Mouse (Mus musculus) frontal cortex, postnatal 10 days (tissue): ENCODE data around the gene Thegl.
A peak's percentile ranks its signal among the peaks of the same experiment; 100 is the strongest.

ENCODE experiments used
- DNase-seq, 2 experiments: peaks; one replicate each; pipeline ENCODE4 v3.0.0; 2022; ENCODE audit warnings: low spot score in 2 of 2, mixed read lengths in 1 of 2

The Thegl gene

DNA sequence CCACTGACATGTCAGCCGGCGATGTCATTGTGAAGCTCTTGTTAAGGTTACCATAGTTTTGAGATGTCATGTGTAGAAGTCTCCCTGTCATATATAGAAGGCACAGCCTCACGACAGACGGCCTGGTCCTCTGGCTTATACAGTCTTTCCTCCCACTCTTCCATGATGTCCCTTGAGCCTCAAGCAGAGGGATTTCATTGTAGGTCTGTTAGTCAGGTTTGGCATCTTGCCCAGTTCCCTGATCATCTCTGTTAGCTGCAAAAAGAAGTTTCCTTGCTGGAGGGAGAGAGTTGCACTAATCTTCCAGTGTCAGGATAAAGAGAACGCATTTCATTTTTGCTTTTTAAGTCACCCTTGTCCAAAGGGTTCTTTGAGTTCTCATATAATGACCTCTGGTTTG, 36.8 kb downstream of the Thegl start:
- no peak for DNase-seq

DNA sequence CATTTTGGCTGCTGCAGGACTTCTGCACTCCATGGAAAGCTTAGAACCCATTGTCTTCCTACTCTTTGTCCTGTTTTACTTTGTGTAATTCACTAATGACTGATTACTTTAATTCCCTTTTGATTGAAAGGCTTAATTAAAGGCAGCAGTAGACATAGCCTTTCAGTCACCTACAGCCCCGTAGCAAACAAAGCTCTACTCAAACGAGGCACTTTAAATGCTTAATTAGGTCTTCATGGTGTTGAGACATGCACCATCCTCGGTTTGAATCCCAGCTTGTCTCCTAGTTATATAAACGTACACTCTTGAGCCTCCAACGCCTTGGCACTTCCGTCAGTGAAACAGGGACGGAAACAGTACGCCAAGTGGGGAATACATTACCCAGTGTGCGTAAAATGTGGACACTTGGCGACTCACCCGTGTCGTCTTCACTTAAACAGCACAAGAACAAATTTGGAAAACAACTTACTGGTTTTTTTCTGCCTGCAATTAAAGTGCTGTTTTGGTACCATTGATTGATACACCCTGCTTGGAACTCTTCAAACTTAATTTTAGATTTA, 41.1 kb downstream of the Thegl start:
- no peak for DNase-seq

DNA sequence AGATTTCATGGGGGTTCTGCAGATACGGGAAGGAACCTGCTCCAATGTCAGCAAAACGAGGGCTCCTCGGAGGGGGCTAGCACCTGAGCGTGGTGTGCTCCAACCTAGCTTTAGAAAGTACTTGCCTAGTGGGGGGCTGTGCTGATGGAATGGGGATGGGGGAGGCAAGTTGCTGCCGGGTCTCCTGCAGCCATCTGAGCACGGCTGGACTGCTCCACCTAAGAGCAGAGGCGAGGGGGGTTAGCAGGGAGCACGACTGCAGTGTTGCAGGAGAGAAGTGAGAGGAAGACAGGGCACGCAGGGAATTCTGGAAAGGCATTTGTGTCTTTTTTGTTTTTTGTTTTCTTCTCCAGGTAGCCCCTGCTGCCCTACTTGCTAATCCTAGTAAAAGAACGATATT, 44.5 kb downstream of the Thegl start:
- DNase-seq = no peak

DNA sequence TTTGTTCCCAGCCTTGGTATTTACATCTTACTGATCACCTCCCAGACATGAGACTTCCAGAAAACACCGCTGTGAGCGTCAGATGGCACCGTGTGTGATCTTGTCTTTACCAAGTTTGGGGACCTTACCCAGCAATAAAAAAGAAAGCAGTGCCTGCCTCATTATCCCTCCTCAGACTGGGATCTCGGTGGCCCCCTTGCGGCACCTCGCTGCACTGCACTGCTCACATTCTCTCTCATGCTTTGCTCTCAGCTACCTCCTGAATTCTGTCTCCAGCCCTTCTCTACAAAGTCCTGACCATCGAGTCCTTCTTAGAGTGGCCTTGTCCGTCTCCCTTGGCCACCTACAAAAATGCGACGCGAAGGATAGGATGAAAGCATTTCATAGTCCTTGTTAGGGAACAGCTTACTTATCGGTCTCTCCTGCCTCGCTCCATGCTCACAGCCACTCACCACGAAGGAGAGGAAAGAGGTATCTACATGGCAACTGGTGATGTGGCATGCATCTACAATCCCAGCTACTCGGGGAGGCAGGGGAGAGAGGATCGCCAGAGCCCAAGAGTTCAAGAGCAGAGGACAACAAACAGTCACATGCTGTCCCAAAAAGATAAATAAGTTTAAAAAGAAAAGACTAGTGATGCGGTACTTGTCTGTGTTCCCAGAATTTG, 45.7 kb downstream of the Thegl start:
- DNase-seq = peak in 1 of 2 experiments; percentile 51

DNA sequence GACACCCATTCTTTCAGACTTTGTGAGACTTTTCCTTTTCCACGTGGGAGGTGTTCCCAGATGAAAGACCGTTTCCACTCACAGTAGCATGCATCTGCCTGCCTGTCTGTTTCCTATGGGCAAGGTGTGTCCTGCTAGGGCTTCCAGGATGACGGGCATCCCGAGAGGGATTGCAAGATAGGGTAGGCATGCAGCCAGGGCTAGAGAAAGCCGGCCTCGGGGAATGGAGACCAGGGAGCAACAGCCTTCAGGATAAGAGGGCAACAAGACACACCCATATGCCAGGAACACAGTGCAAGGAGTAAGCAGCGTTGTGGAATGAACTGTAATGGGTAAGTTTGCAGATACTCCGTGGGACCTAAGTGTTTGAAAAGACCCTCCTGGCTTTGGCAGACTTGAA, 51.5 kb downstream of the Thegl start:
- no peak for DNase-seq

DNA sequence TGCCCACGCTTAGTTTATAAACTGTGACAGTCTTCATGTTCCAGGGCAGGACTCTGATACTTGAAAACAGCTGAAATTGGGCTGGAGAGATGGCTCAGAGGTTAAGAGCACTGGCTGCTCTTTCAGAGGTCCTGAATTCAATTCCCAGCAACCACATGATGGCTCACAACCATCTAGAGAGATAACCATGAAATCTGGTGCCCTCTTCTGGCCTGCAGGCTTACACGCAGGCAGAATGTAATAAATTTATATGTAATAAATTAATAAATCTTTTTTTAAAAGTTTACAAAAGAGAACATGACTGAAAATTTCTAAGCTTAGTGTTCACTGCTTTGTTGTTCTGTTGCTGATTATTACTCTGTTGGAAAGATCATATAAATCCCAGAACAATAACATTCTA, 55.2 kb downstream of the Thegl start:
- DNase-seq = no peak

DNA sequence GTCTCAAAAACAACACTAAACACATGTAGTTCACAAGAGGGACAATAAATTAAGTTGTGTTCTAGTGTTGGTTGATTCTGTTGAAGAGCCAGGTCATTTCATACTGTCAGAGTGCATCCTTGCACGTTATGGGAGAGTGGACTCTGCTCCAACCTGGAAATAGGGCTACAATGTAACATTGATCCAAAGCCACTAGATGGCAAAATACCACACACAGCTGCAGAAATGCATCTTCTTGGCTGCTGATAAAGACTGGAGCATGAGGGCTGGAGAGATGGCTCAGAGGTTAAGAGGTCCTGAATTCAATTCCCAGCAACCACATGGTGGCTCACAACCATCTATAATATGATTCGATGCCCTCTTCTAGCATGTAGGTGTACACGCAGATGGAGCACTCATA, 55.8 kb downstream of the Thegl start:
- DNase-seq = no peak

DNA sequence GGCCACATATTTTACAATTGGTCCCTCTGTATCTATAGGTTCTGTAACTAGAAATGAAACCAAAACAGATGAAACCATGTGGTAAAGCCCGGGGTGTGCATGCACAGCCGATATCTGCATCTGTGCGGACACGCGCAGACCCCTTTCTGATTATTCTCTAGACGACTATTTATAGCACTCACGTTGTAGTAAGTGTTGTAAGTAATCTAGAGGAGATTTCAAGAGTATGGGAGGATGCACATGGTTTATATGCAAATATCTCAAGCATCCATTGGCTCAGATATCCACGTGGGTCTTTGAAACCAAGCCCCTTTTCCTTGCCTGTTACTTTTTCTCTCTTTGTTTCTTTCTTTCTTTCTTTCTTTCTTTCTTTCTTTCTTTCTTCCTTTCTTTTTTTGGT, 58.0 kb downstream of the Thegl start:
- no peak for DNase-seq

DNA sequence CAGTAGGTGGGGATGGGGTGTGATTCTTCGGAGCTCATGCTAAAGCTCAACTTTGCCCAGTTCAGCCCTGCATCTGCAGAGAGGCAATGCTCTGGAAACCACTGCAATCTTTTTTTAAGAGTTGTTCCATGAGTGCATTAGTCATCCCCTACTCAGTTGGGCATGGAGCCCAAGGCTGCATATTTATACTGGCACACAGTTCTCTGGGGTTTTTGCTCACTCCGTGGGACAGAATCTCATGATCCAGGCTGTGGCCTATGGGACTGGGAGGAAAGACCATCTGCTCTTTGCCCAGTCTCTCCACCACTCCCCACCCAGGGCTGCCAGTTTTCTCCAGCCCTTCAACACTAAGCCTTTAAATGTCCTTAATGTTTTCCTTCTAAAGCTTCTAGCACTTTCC, 59.1 kb downstream of the Thegl start:
- DNase-seq = no peak

DNA sequence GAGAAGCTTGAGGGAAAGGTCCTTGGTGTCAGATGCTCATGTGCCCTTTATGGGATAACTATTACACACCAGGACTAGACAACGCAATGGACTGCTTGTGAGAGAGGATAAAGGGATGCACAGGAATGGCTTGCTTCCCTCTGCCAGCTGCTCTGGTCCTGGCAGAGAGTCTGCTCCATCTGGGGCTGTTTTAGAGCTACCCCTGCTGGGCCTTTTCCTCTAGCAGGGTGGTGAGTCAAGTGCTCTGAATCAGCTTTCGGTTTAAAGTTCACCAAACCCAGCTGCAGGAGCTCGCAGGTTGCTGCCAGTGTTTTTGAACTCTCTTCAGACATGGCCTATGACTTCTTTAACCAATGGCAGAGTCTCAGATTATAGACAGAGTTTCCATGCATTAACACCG, 60.1 kb downstream of the Thegl start:
- DNase-seq = no peak

DNA sequence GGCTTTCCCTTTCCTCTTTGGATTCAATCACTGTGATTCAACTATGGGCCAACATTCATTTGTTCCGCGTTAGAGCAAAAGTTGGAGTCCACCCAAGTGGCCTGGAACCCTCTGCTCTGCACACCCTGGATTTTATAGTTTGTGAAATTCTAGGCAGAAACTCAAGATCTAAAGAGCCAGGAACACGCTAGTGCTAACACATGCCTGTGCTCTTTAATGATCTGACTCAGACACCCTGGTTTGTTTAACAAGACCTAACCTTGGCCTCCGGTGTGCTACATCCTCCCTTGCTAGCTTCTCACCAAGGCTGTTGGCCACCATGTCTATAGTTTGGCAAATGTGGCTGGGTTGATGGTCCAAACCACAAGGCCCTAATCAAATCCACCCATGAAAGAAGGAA, 64.9 kb downstream of the Thegl start:
- no peak for DNase-seq

DNA sequence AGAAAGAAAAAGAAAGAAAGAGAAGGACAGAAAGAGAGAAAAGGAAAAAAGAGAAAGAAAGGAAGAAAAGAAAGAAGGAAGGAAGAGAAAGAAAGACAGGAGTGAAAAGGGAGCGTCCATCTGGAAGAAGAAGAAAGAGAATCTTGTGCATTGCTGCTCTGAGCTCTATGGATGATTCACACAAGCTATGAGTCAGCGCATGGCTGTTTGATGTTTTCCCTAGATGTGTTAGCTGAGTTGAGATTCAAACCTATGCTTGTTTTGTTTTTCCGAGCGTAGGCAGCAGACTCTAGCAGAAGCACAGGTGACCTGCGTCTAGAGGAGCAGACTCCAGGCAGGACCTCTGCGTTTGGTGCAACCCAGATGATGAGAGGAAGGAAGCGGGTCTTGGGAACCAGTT, 66.9 kb downstream of the Thegl start:
- DNase-seq = no peak

DNA sequence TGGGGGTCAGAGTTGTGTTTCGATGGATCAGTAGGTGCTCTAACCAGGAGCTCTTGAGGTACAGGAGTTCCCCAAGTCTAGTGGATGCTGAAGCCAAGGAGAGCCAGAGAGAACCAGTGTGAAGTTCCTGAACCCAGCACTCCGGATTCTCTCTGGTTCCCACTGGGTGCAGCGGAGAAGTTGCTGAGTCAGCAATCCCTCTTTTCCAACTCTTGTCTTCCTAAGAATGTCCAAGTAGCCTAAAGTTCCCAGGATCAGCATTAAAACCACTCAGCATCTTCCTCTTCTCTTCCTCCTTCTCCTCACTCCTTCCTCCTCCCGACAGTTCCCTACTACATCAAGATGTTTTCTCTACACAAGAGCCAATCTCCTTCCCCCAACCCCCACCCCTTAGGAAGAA, 68.6 kb downstream of the Thegl start:
- no peak for DNase-seq

DNA sequence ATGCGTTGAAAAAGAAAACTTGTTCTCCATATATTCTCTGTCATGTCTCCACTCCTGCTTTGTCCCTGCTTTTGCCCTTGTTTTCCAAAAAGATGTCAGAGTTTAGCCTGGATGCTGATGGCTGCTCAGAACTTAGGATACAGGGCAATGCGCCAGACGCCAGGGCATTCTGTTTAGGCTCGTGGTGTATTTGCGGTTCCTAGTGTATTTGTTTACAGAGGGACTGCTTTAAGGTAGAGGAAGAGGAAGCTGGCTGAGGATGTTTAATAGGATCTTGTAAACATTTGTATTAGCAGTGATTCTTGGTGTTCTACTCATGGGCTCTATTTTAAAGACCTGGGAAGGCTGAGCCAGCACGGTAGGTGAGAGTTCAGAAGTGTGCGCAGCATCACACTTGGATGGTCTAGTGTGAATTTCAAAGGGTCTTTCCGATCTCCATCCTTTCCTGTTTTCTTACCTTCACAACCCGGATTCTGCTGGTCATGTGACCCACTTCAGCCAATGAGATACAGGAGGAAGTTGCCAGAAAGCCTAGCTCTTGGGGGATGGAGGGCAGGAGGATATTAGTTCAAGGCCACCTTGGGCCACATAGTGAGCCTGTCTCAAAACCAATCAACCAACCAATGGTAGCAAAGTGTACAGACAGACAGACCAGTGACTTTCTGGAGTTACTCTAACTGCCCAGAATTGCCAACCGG, 70.1 kb downstream of the Thegl start:
- no peak for DNase-seq

DNA sequence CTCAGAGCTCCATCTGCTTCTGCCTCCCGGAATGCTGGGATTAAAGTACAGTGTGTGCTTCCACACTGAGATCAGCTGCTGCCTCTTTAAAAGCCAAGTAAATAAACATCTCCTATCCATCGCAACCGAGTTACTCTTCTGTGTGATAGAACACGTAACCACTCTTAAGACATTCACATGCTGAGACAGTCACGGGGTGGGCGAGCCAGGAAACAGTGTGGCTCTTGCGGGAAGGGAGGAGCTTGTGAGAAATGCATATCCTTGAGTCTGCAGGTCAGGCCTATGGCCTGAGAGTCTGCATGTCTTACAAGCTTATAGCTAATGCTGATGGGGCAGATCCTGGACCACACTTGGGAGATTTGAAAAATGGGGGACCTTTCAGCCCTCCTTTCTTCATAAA, 70.7 kb downstream of the Thegl start:
- DNase-seq = no peak

DNA sequence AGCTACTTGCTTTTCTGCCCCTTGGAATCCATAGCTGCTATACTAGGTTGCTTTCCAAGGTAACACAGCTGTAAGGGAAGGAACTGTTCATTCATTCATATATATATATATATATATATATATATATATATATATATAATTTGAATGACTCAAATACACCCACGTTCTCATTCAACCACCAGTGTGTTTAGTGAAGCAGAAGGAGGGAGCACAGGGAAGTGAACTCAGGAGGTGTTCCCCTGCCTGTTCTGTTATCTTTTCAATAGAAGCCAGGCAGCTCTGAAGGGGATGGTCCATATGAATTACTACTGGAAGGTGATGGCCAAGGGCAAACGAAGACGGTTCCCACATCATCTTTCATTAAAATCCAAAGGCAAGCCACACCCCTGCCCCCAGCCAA, 71.3 kb downstream of the Thegl start:
- DNase-seq = no peak

DNA sequence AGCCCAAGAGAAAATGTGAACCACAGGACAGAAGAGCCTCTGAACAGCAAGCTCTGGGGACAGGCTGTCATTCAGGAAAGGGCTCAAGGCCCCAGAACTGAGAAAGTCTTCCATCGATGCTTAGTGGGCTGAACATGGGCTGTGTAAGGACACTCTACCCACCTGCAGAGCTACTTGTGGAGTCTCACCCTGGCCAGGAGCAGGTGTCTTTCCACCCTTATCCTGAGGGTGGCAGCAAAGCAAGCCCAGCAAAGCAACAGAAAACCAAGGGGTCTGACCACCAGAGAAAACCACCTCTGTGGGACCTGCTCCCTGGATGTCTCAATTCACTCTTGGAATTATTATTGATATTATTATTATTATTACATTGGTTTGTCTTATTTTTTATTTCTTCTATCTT, 73.5 kb downstream of the Thegl start:
- DNase-seq = peak in 1 of 2 experiments; percentile 54

DNA sequence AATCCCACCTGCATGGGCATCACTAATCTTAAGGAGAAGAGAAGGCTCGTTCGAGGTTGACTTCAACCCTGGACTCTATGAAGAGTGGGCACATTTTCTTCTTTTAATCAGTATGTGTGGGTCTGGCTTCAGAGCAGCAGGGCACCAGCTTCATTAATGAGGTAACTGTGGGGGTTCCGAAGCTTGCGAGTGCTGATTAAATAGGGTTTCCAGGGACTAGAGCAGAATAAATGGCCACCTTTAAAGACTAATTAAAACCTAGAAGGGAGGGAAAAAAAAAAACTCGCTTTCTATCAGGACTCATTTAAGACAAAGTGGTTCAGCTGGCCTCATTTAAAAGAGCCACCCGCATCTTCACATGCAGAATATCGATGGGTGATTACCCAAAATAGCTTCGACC, 74.1 kb downstream of the Thegl start:
- no peak for DNase-seq

DNA sequence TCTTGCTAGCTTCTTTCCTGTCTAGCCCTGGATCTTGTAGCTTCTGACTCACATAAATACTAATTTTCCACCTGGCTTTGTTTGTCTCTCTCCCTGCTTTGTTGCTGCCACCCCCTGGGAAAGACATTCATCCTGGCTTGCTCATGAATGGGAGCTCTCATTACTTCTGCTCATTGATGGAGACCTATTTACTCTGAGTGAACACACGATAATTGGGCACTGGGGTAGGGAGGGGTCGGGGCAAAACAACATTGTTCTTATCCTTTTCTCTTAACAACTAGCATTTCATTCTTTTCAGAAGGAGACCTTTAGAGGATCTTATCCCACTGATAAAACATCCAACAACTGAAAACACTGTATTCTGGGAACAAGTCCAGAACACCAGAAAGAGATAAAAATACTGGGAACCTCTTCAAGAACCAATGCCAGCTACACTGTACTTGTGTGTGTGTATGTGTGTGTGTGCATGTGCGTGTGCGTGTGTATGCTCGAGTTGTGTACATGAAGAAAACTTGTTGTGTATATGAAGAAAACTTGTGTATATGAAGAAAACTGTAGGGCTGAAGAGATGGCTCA, 74.8 kb downstream of the Thegl start:
- DNase-seq = no peak

DNA sequence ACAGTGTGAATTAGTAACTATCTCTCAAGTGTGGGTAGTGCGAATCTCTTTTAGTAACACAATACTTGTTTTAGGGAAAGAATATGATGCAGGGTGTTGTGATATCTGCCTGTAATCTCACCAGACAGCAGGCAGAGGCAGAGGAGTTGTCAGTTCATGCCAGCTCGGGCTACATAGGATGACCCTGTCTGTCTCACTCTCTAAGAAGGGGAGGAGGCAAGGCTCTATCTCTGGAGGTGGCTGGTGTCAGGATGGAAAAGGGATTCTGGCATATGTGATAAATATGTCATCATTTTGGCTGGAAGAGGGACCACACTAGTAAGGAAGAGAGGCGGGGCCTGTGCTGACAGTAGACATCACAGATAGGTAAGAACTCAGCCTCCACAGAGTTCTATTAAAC, 76.1 kb downstream of the Thegl start:
- no peak for DNase-seq

DNA sequence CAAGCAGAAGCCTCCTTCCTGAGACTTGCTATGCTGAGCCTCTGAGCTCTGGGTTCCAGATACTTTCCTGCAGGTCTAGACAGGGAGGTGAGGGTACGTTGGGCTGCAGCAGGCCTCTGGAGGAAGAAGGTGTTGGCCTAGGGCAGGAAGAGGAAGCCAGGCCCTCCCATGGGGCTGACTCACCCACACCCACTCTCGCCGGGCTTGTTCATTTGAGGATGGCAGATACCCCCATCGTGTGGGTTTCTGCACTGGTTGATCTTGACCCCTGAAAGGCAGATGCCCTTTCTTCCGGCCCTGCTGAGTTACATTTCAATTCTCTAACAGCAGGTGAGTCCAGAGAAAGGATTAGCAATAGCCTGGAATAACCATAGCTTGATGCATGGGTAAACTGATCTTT, 76.7 kb downstream of the Thegl start:
- DNase-seq = no peak

DNA sequence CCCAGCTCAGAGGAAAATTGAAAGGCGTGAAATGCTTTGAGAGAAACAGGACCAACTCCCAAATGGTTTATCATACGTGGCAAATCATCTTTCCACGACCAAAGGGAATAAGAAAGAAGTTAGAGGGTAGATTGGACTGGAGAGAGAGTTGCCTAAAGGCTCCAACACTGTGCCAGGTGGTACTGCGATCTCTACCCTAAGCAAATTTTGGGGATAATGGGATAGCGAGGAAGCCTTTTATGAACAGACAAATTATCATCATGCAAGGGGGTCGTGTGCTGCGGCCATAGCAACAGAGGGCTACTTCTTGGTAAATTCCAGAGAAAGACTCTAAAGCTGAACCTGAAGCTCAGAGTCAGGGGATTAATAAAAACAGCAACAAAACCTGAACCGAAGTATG, 78.1 kb downstream of the Thegl start:
- DNase-seq = no peak
